Mouse (Mus musculus) frontal cortex, postnatal 14 days (tissue): ENCODE results near the gene Amh.
"Not testable (repeated sequence)": the region's sequence is repeated elsewhere in the genome, so short reads cannot be mapped to it uniquely, and the experiment has no call there.

ENCODE experiments used
- DNase-seq, 2 experiments: peaks; one replicate each; pipeline ENCODE4 v3.0.0; 2022; ENCODE audit warnings: low spot score in 2 of 2

Amh gene

GRCm38 (mm10) chr10:80827870-80828420 lies 22.9 kb downstream of the Amh start:
- no peak for DNase-seq

- DNase-seq = not testable (repeated sequence)
Measured at GRCm38 (mm10) chr10:80828587-80828986, 23.5 kb downstream of the Amh start.

- no peak for DNase-seq
Measured at GRCm38 (mm10) chr10:80829359-80830278, 24.6 kb downstream of the Amh start.

- DNase-seq = no peak
Measured at GRCm38 (mm10) chr10:80831136-80831535, 26.1 kb downstream of the Amh start.

- no peak for DNase-seq
Measured at GRCm38 (mm10) chr10:80832818-80833217, 27.8 kb downstream of the Amh start.

- no peak for DNase-seq
Measured at GRCm38 (mm10) chr10:80835617-80836016, 30.6 kb downstream of the Amh start.

DNA sequence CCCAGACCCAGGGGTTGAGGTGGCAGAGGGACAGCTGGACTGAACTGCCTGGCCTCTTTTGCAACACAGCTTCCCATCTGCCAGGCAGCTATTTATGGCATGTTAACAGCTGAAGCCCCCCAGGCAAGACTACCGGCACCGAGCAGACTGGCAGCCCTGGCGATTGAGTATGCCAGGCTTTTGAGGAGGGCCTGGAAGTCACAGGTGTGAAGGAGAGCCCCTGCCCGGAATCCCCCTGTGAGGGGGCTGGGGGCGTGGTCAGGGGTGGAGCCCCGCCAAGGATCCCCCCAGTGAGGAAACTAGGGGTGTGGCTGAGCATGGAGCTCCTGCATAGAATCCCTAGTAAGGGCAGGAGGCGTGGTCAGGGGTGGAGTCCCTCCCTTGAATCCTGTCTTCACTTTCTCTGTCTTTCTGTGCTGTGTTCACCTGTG lies 31.9 kb downstream of the Amh start:
- DNase-seq = no peak

DNA sequence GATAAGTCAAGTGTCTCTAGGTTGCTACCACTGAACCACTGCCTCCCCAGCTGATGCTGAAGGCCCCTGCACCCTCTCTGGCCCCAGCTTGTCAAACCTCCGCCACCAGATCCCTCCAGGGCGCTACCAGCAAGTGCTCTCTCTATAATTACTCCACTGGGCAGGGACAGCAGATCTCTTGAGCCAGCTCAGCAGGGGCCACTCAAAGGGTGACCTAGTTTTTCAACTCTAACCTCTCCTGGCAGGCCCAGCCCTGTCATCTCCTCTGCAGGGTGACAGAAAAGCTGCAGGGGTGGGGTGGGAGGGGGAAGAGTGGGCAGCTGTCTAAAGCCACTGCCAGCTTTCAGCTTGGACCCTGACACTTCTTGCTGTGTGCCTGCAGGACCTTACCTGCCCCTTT lies 32.8 kb downstream of the Amh start:
- no peak for DNase-seq

DNA sequence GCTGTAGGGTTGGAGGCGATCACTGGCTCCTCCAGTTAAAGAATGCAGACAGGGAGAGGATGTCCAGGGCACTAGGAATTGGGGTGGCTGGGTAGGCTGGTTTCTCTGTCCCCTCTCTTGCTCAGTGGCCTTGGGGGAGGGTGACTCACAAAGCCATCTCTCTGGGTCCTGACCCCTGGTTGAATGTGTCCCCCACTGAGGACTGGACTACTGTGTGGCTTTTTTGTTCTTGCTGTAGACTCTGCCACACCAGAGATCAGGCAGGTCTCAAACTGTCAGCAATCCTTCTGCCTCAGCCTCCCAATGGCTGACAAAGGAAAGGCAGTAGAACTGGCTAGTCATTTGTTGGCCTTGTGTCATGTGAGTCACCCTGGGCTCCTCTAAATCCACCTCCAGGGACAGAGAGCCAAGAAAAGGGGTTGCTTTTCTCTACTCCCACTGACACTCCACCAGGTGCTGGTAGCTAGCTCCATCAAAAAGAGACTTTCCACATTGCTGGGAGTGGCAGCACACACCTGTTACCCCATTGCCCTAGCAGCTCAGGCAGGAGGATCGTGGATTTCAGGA lies 33.4 kb downstream of the Amh start:
- DNase-seq = no peak

- no peak for DNase-seq
Measured at GRCm38 (mm10) chr10:80839848-80840247, 34.8 kb downstream of the Amh start.

GRCm38 (mm10) chr10:80841685-80842084 lies 36.6 kb downstream of the Amh start:
- no peak for DNase-seq

- DNase-seq = no peak
Measured at GRCm38 (mm10) chr10:80842334-80842733, 37.3 kb downstream of the Amh start.

- no peak for DNase-seq
Measured at GRCm38 (mm10) chr10:80843087-80843930, 38.3 kb downstream of the Amh start.

GRCm38 (mm10) chr10:80843931-80844547 lies 39.0 kb downstream of the Amh start, which contains the start of gene Lingo3:
Lingo3 (minus strand) TSS chr10:80844039.
- peak in 1 of 2 experiments; percentile 44 for DNase-seq

- no peak for DNase-seq
Measured at GRCm38 (mm10) chr10:80845055-80845693, 40.1 kb downstream of the Amh start.

GRCm38 (mm10) chr10:80845732-80846131 lies 40.7 kb downstream of the Amh start:
- no peak for DNase-seq

GRCm38 (mm10) chr10:80848571-80848970 lies 43.5 kb downstream of the Amh start:
- DNase-seq = no peak

DNA sequence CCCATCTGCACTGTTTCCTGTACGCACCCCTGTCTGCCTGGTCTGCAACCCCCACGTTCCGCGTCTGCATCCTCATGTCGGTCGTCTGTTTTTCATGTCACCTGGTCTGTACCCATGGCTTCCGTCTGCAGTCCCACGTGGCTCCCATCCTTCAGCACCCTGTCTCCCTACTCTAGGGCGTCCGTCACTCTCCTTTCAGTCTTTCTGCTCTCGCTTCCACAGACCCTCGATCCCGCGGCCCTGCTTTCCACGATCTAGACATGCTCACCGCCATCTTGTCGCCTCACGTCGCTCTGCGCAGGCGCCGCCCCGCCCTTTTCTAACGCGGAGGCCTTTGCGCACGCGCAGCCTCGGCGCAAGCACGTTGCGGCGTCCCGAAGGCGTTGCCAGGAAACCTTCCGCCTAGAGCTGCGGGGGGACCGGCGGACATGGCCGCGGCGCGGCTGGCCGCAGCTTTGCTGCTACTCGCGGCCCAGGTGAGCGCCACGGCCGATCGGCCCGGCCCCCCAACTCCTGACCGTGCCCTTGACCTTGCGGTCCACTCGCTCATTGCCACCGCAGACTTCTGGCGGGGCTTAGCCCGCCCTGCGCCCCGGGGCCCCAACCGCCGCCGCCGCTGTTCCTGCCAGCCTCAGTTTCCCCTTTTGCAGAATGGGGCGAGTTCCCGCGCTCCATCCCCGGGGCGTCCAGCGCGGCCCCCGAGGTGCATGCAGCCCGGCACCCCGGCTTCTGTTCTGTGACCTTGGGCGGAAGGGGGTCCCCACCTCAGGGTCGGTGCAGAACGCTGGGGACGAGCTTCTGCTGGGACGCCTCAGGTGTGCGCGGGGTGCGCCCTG lies 50.1 kb downstream of the Amh start, which contains the start of the genes Lsm7 and Sppl2b:
Gene Lsm7 (minus strand): TSS at position 297 of the 836 bp plus-strand sequence.
Gene Sppl2b (plus strand): TSS at position 363 of the 836 bp plus-strand sequence.
- peak; percentile 91 to 96 for DNase-seq

- no peak for DNase-seq
Measured at GRCm38 (mm10) chr10:80855749-80856073, 50.7 kb downstream of the Amh start.

GRCm38 (mm10) chr10:80856267-80856666 lies 51.2 kb downstream of the Amh start:
- no peak for DNase-seq
